Mouse (Mus musculus) midbrain, embryonic 11.5 days (tissue): ENCODE measurements around the gene Rps11. TPM values are rescaled to one million over a fixed set of nuclear protein-coding genes. Genes with fewer than 3 reads are reported as not detected.
A peak's percentile ranks its signal among the peaks of the same experiment; 100 is the strongest.
"Not testable (repeated sequence)": the region's sequence is repeated elsewhere in the genome, so short reads cannot be mapped to it uniquely, and the experiment has no call there.

Experiments
- ATAC-seq: fragments of 200-750 bp; cut with Nextera tagmentation; 2 replicates; pipeline ENCODE4 v1.8.0; 2017; ENCODE audit warnings: moderate TSS enrichment, moderate library complexity; ENCODE audit not compliant: low FRiP score
- DNase-seq: peaks from one replicate; pipeline ENCODE4 v3.0.0; 2015; ENCODE audit warnings: low spot score; ENCODE audit errors: missing footprints
- H3K27ac ChIP-seq: fragments of 300-500 bp; sonication (generic); 2 replicates; pipeline ENCODE4 v1.5.1; 2014; ENCODE audit warnings: low read depth, low read length
- H3K27me3 ChIP-seq: fragments of 300-500 bp; sonication (generic); 2 replicates; pipeline ENCODE4 v1.6.1; 2014; ENCODE audit warnings: mild to moderate bottlenecking, low read length, moderate library complexity, mixed read lengths; ENCODE audit not compliant: control insufficient read depth, insufficient read depth
- H3K36me3 ChIP-seq: fragments of 300-500 bp; sonication (generic); 2 replicates; pipeline ENCODE4 v1.6.1; 2014; ENCODE audit warnings: mild to moderate bottlenecking, low read length, moderate library complexity, mixed read lengths; ENCODE audit not compliant: control insufficient read depth, insufficient read depth
- H3K4me1 ChIP-seq: fragments of 300-500 bp; sonication (generic); 2 replicates; pipeline ENCODE4 v1.6.1; 2014; ENCODE audit warnings: low read length; ENCODE audit not compliant: control insufficient read depth, insufficient read depth
- H3K4me2 ChIP-seq: fragments of 300-500 bp; sonication (generic); 2 replicates; pipeline ENCODE4 v1.6.1; 2014; ENCODE audit warnings: mild to moderate bottlenecking, moderate library complexity
- H3K4me3 ChIP-seq: fragments of 300-500 bp; sonication (generic); 2 replicates; pipeline ENCODE4 v1.5.1; 2014; ENCODE audit warnings: low read depth, low read length
- H3K9ac ChIP-seq: fragments of 300-500 bp; sonication (generic); 2 replicates; pipeline ENCODE4 v1.6.1; 2014; ENCODE audit warnings: low read length
- H3K9me3 ChIP-seq: fragments of 300-500 bp; sonication (generic); 2 replicates; pipeline ENCODE4 v1.6.1; 2016; ENCODE audit warnings: low read length; ENCODE audit not compliant: control insufficient read depth
- WGBS: fragments of 180-500 bp; shearing (Covaris S2); extraction: QIAGEN DNeasy Blood & Tissue Kit; methylation state at CpG from one replicate; pipeline ENCODE4 v1.1.7; 2014; 5-methylcytosine and 5-hydroxymethylcytosine counted together
- polyA plus RNA-seq: library from polyadenylated mRNA; unstranded; fragments of >200 nt; fragmentation: Nextera tagmentation; extraction: Ambion mirVana; gene quantifications from 2 replicates; pipeline ENCODE4 v1.2.1, GENCODE M21; 2014

The Rps11 gene
- 1,376 and 1,392 TPM in 2 replicates for polyA plus RNA-seq

- peak; percentile 87 for ATAC-seq
- peaks cover 29% of the 10 kb centered on the region for H3K4me1 ChIP-seq
Measured at GRCm38 (mm10) chr7:45124224-45125143, at the start of gene Rps11. Rps11 (minus strand) TSS chr7:45124439.

GRCm38 (mm10) chr7:45173772-45174171 is 49.5 kb upstream of the Rps11 start:
- not testable (repeated sequence) for H3K4me3 ChIP-seq, H3K9ac ChIP-seq, ATAC-seq, DNase-seq, H3K36me3 ChIP-seq, H3K9me3 ChIP-seq, H3K4me2 ChIP-seq, H3K27ac ChIP-seq, H3K4me1 ChIP-seq
- peaks cover 59% of the 10 kb centered on the region for H3K27me3 ChIP-seq
- 45% methylated on average over 1 of the region's 1 CpGs for WGBS

More at GRCm38 (mm10) chr7:45124224-45125143, at the start of gene Rps11:
- peak within 1 kb of the TSS; percentile 88 for H3K4me2 ChIP-seq
- H3K27me3 ChIP-seq = no peaks in the 10 kb centered on the region
- peak within 1 kb of the TSS; percentile 66 for H3K4me3 ChIP-seq
- H3K36me3 ChIP-seq = peaks cover 52% of the 10 kb centered on the region
- WGBS = 1% methylated on average over 59 of the region's 59 CpGs
- DNase-seq = peak; percentile 99
- peak within 1 kb of the TSS; percentile 88 for H3K9ac ChIP-seq
- no peaks in the 10 kb centered on the region for H3K9me3 ChIP-seq
- peak within 1 kb of the TSS; percentile 55 for H3K27ac ChIP-seq

- no peak for ATAC-seq
- no peaks in the 10 kb centered on the region for H3K36me3 ChIP-seq
- H3K9ac ChIP-seq = no peak overlapping the region
- peaks cover 59% of the 10 kb centered on the region for H3K27me3 ChIP-seq
- peaks cover 7% of the 10 kb centered on the region for H3K4me1 ChIP-seq
- 61% methylated on average over 7 of the region's 7 CpGs for WGBS
- H3K27ac ChIP-seq = no peak overlapping the region
- DNase-seq = no peak
- H3K9me3 ChIP-seq = peaks cover 8% of the 10 kb centered on the region; the same call in 1 of the 2 replicates
- H3K4me2 ChIP-seq = no peak overlapping the region
- H3K4me3 ChIP-seq = no peak overlapping the region
Measured at GRCm38 (mm10) chr7:45172974-45173373, 48.7 kb upstream of the Rps11 start.

GRCm38 (mm10) chr7:45169495-45169894 is 45.3 kb upstream of the Rps11 start:
- ATAC-seq = no peak
- no peak overlapping the region for H3K27ac ChIP-seq
- no peak for DNase-seq
- no peak overlapping the region for H3K9ac ChIP-seq
- no peak overlapping the region for H3K4me2 ChIP-seq
- H3K9me3 ChIP-seq = peaks cover 8% of the 10 kb centered on the region; the same call in 1 of the 2 replicates
- no peak overlapping the region for H3K4me3 ChIP-seq
- no peaks in the 10 kb centered on the region for H3K36me3 ChIP-seq
- H3K4me1 ChIP-seq = no peaks in the 10 kb centered on the region; the same call in none of the 2 replicates
- WGBS = 91% methylated on average over 3 of the region's 3 CpGs
- peaks cover 58% of the 10 kb centered on the region for H3K27me3 ChIP-seq

- Histone ChIP-seq H3K36me3 (no peaks in the 10 kb centered on the region), H3K4me2 (no peak overlapping the region), H3K4me1 (peaks cover 5% of the 10 kb centered on the region), H3K4me3 (no peak overlapping the region), H3K9me3 (peaks cover 8% of the 10 kb centered on the region; the same call in 1 of the 2 replicates), H3K27ac (no peak overlapping the region), H3K9ac (no peak overlapping the region), H3K27me3 (peaks cover 61% of the 10 kb centered on the region)
- DNase-seq = no peak
- WGBS = 3% methylated on average over 24 of the region's 24 CpGs
- ATAC-seq = no peak
Measured at GRCm38 (mm10) chr7:45168656-45169055, 44.4 kb upstream of the Rps11 start.

- DNase-seq (no peak), ATAC-seq (no peak)
- no peak overlapping the region for H3K9ac ChIP-seq
- 1% methylated on average over 19 of the region's 19 CpGs for WGBS
- H3K9me3 ChIP-seq = peaks cover 8% of the 10 kb centered on the region; the same call in 1 of the 2 replicates
- no peak overlapping the region for H3K4me3 ChIP-seq
- no peak overlapping the region for H3K4me2 ChIP-seq
- no peak overlapping the region for H3K27ac ChIP-seq
- peaks cover 5% of the 10 kb centered on the region for H3K4me1 ChIP-seq
- no peaks in the 10 kb centered on the region for H3K36me3 ChIP-seq
- peaks cover 68% of the 10 kb centered on the region for H3K27me3 ChIP-seq
Measured at GRCm38 (mm10) chr7:45167761-45168445, 43.7 kb upstream of the Rps11 start.

GRCm38 (mm10) chr7:45166950-45167401 is 42.7 kb upstream of the Rps11 start:
- Histone ChIP-seq H3K9ac (no peak overlapping the region), H3K9me3 (peaks cover 8% of the 10 kb centered on the region; the same call in 1 of the 2 replicates), H3K4me2 (no peak overlapping the region), H3K4me1 (peaks cover 5% of the 10 kb centered on the region), H3K27ac (no peak overlapping the region), H3K36me3 (no peaks in the 10 kb centered on the region), H3K4me3 (no peak overlapping the region), H3K27me3 (peaks cover 72% of the 10 kb centered on the region)
- no peak for ATAC-seq
- WGBS = 23% methylated on average over 9 of the region's 10 CpGs
- DNase-seq = no peak

- Histone ChIP-seq H3K4me2 (no peak overlapping the region), H3K4me3 (no peak overlapping the region), H3K36me3 (no peaks in the 10 kb centered on the region), H3K27ac (no peak overlapping the region), H3K27me3 (peaks cover 70% of the 10 kb centered on the region), H3K9ac (no peak overlapping the region), H3K4me1 (peaks cover 5% of the 10 kb centered on the region), H3K9me3 (peaks cover 8% of the 10 kb centered on the region; the same call in 1 of the 2 replicates)
- whole genome bisulfite sequencing = 41% methylated on average over 11 of the region's 11 CpGs
- no peak for ATAC-seq
- DNase-seq = no peak
Measured at GRCm38 (mm10) chr7:45165701-45166100, 41.5 kb upstream of the Rps11 start.
